Mouse (Mus musculus): ENCODE data around the gene Cfap298.
A peak's percentile ranks its signal among the peaks of the same experiment; 100 is the strongest.

Gene Cfap298

GRCm38 (mm10) chr16:90934687-90935328 is at the start of gene Cfap298:
Gene Cfap298 (minus strand): TSS chr16:90935114.
- DNase-seq (ENCODE audit: low spot score in 2 of 2), result peak; percentile 89 to 93

- DNase-seq (ENCODE audit: low spot score in 2 of 2), result no peak
Observed at GRCm38 (mm10) chr16:90971004-90971403, 36.1 kb upstream of the Cfap298 start.

- DNase-seq (ENCODE audit: low spot score in 2 of 2), result no peak
Observed at GRCm38 (mm10) chr16:90966241-90966640, 31.3 kb upstream of the Cfap298 start.

GRCm38 (mm10) chr16:90964302-90964701 is 29.4 kb upstream of the Cfap298 start:
- DNase-seq (ENCODE audit: low spot score in 2 of 2), result no peak

- no peak for DNase-seq (ENCODE audit: low spot score in 2 of 2)
Observed at GRCm38 (mm10) chr16:90963866-90964265, 29.0 kb upstream of the Cfap298 start.

GRCm38 (mm10) chr16:90963231-90963630 is 28.3 kb upstream of the Cfap298 start:
- DNase-seq (ENCODE audit: low spot score in 2 of 2), result no peak

- DNase-seq (ENCODE audit: low spot score in 2 of 2), result no peak
Observed at GRCm38 (mm10) chr16:90958301-90959085, 23.6 kb upstream of the Cfap298 start.

GRCm38 (mm10) chr16:90955494-90955893 is 20.6 kb upstream of the Cfap298 start:
- no peak for DNase-seq (ENCODE audit: low spot score in 2 of 2)

GRCm38 (mm10) chr16:90953770-90954169 is 18.9 kb upstream of the Cfap298 start:
- no peak for DNase-seq (ENCODE audit: low spot score in 2 of 2)

GRCm38 (mm10) chr16:90953147-90953546 is 18.2 kb upstream of the Cfap298 start:
- DNase-seq (ENCODE audit: low spot score in 2 of 2), result no peak

GRCm38 (mm10) chr16:90950354-90950963 is 15.5 kb upstream of the Cfap298 start:
- DNase-seq (ENCODE audit: low spot score in 2 of 2), result no peak

GRCm38 (mm10) chr16:90946977-90947376 is 12.1 kb upstream of the Cfap298 start:
- no peak for DNase-seq (ENCODE audit: low spot score in 2 of 2)

- DNase-seq (ENCODE audit: low spot score in 2 of 2), result no peak
Observed at GRCm38 (mm10) chr16:90941246-90941645, 6.3 kb upstream of the Cfap298 start.

GRCm38 (mm10) chr16:90934193-90934686 is 674 bp downstream of the Cfap298 start:
- DNase-seq (ENCODE audit: low spot score in 2 of 2), result peak in 1 of 2 experiments; percentile 53

- no peak for DNase-seq (ENCODE audit: low spot score in 2 of 2)
Observed at GRCm38 (mm10) chr16:90933534-90934176, 1.3 kb downstream of the Cfap298 start.

GRCm38 (mm10) chr16:90927446-90927845 is 7.5 kb downstream of the Cfap298 start:
- no peak for DNase-seq (ENCODE audit: low spot score in 2 of 2)

- DNase-seq (ENCODE audit: low spot score in 2 of 2), result peak; percentile 20 to 44
Observed at GRCm38 (mm10) chr16:90925461-90925860, 9.5 kb downstream of the Cfap298 start.

GRCm38 (mm10) chr16:90924606-90925370 is 10.1 kb downstream of the Cfap298 start:
- DNase-seq (ENCODE audit: low spot score in 2 of 2), result no peak

GRCm38 (mm10) chr16:90921471-90922159 is 13.3 kb downstream of the Cfap298 start:
- no peak for DNase-seq (ENCODE audit: low spot score in 2 of 2)

- no peak for DNase-seq (ENCODE audit: low spot score in 2 of 2)
Observed at GRCm38 (mm10) chr16:90917156-90917555, 17.8 kb downstream of the Cfap298 start.

- peak; percentile 23 to 48 for DNase-seq (ENCODE audit: low spot score in 2 of 2)
Observed at GRCm38 (mm10) chr16:90916040-90916481, 18.9 kb downstream of the Cfap298 start.
